Mouse (Mus musculus) brain, embryonic 14.5 days (tissue): ENCODE data around the gene Ubr2. TPM values are rescaled to one million over a fixed set of nuclear protein-coding genes. Genes with fewer than 3 reads are reported as not detected.
A peak's percentile ranks its signal among the peaks of the same experiment; 100 is the strongest.

ENCODE experiments used
- DNase-seq: peaks from one replicate; pipeline ENCODE4 v3.0.0-alpha.2; 2011; ENCODE audit warnings: low read depth
- CTCF ChIP-seq: fragments of 200-500 bp; IDR thresholded peaks from 2 replicates; pipeline ENCODE4 v1.5.1; 2012; ENCODE audit warnings: inconsistent platforms, mild to moderate bottlenecking, moderate library complexity, borderline replicate concordance; ENCODE audit not compliant: insufficient read depth, insufficient read length; ENCODE audit errors: extremely low read depth
- POLR2A ChIP-seq: fragments of 200-500 bp; IDR thresholded peaks from 2 replicates; pipeline ENCODE4 v1.6.1; 2012; ENCODE audit warnings: mild to moderate bottlenecking, inconsistent platforms, borderline replicate concordance; ENCODE audit not compliant: poor library complexity, insufficient read depth, insufficient read length, severe bottlenecking; ENCODE audit errors: extremely low read depth
- polyA plus RNA-seq: library from polyadenylated mRNA; depleted of rRNA; stranded (reverse); fragments of >200 nt; gene quantifications from 2 replicates; pipeline ENCODE4 v1.2.3, GENCODE M21; 2012

The Ubr2 gene
- polyA plus RNA-seq, 1 experiment = 41.3 TPM

- DNase-seq = no peak
These were observed 11.5 kb downstream of the Ubr2 start for GRCm38 (mm10) chr17:46998840-46999239.

GRCm38 (mm10) chr17:46996484-46996883, 13.9 kb downstream of the Ubr2 start:
- DNase-seq = no peak
- TF ChIP-seq CTCF (no peak), POLR2A (no peak)

More at GRCm38 (mm10) chr17:46998840-46999239, 11.5 kb downstream of the Ubr2 start:
- no peak for TF ChIP-seq POLR2A
- TF ChIP-seq CTCF = no peak

- TF ChIP-seq POLR2A (no peak), CTCF (no peak)
- DNase-seq = no peak
These were observed 14.7 kb downstream of the Ubr2 start for GRCm38 (mm10) chr17:46995621-46996020.

- TF ChIP-seq CTCF = no peak
- no peak for TF ChIP-seq POLR2A
- no peak for DNase-seq
These were observed 15.5 kb downstream of the Ubr2 start for GRCm38 (mm10) chr17:46994641-46995398.

- no peak for DNase-seq
- TF ChIP-seq CTCF (no peak), POLR2A (no peak)
These were observed 16.7 kb downstream of the Ubr2 start for GRCm38 (mm10) chr17:46993625-46994024.

- TF ChIP-seq CTCF (no peak), POLR2A (no peak)
- DNase-seq = no peak
These were observed 22.7 kb downstream of the Ubr2 start for GRCm38 (mm10) chr17:46987631-46988030.

- TF ChIP-seq CTCF (no peak), POLR2A (no peak)
- no peak for DNase-seq
These were observed 30.3 kb downstream of the Ubr2 start for GRCm38 (mm10) chr17:46980050-46980449.

- no peak for TF ChIP-seq POLR2A
- peak; percentile 72; the same call in 1 of the 2 replicates for TF ChIP-seq CTCF
- DNase-seq = peak; percentile 53
These were observed 35.2 kb downstream of the Ubr2 start for GRCm38 (mm10) chr17:46975183-46975582.

- no peak for DNase-seq
- TF ChIP-seq CTCF (no peak), POLR2A (no peak)
These were observed 37.8 kb downstream of the Ubr2 start for GRCm38 (mm10) chr17:46972603-46973002.

- no peak for DNase-seq
These were observed 43.5 kb downstream of the Ubr2 start for GRCm38 (mm10) chr17:46966892-46967291.

GRCm38 (mm10) chr17:46963186-46963585, 47.2 kb downstream of the Ubr2 start:
- no peak for DNase-seq
- no peak for TF ChIP-seq POLR2A
- no peak for TF ChIP-seq CTCF

More at GRCm38 (mm10) chr17:46966892-46967291, 43.5 kb downstream of the Ubr2 start:
- no peak for TF ChIP-seq CTCF

- TF ChIP-seq POLR2A (no peak), CTCF (no peak)
- DNase-seq = no peak
These were observed 48.2 kb downstream of the Ubr2 start for GRCm38 (mm10) chr17:46962153-46962552.

- DNase-seq = no peak
These were observed 50.1 kb downstream of the Ubr2 start for GRCm38 (mm10) chr17:46960216-46960615.

More at GRCm38 (mm10) chr17:46960216-46960615, 50.1 kb downstream of the Ubr2 start:
- TF ChIP-seq POLR2A = no peak
- no peak for TF ChIP-seq CTCF
